Mouse (Mus musculus) midbrain, embryonic 14.5 days (tissue): ENCODE data around the gene Lrp1. TPM values are rescaled to one million over a fixed set of nuclear protein-coding genes. Genes with fewer than 3 reads are reported as not detected.

Source experiments
- ATAC-seq: fragments of 200-750 bp; cut with Nextera tagmentation; 2 replicates; pipeline ENCODE4 v1.8.0; 2017; ENCODE audit warnings: moderate number of reproducible peaks, moderate library complexity; ENCODE audit not compliant: low FRiP score, low TSS enrichment
- DNase-seq: peaks from one replicate; pipeline ENCODE4 v3.0.0-alpha.2; 2015
- H3K27ac ChIP-seq: fragments of 300-500 bp; sonication (generic); replicated peaks from 2 replicates; pipeline ENCODE4 v1.5.1; 2014; ENCODE audit warnings: mild to moderate bottlenecking, low read depth, low read length, moderate library complexity
- H3K27me3 ChIP-seq: fragments of 300-500 bp; sonication (generic); 2 replicates; pipeline ENCODE4 v1.6.1; 2014; ENCODE audit warnings: low read length, control low read depth, mixed read lengths; ENCODE audit not compliant: control insufficient read depth, insufficient read depth
- H3K36me3 ChIP-seq: fragments of 300-500 bp; sonication (generic); 2 replicates; pipeline ENCODE4 v1.6.1; 2014; ENCODE audit warnings: low read length, control low read depth; ENCODE audit not compliant: control insufficient read depth, insufficient read depth
- H3K4me1 ChIP-seq: fragments of 300-500 bp; sonication (generic); 2 replicates; pipeline ENCODE4 v1.6.1; 2014; ENCODE audit warnings: mild to moderate bottlenecking, antibody characterized with exemption, low read length, control low read depth; ENCODE audit not compliant: control insufficient read depth, insufficient read depth
- H3K4me2 ChIP-seq: fragments of 300-500 bp; sonication (generic); 2 replicates; pipeline ENCODE4 v1.6.1; 2014; ENCODE audit warnings: mild to moderate bottlenecking, low read length, moderate library complexity
- H3K4me3 ChIP-seq: fragments of 300-500 bp; sonication (generic); replicated peaks from 2 replicates; pipeline ENCODE4 v1.5.1; 2014; ENCODE audit warnings: low read depth, low read length
- H3K9ac ChIP-seq: fragments of 300-500 bp; sonication (generic); replicated peaks from 2 replicates; pipeline ENCODE4 v1.6.1; 2014; ENCODE audit warnings: mild to moderate bottlenecking, low read length, moderate library complexity
- H3K9me3 ChIP-seq: fragments of 300-500 bp; sonication (generic); 2 replicates; pipeline ENCODE4 v1.6.1; 2016; ENCODE audit warnings: low read length, control low read depth, mixed read lengths; ENCODE audit not compliant: control insufficient read depth
- WGBS: fragments of 180-500 bp; shearing (Covaris S2); extraction: QIAGEN DNeasy Blood & Tissue Kit; methylation state at CpG from one replicate; pipeline ENCODE4 v1.1.7; 2014; 5-methylcytosine and 5-hydroxymethylcytosine counted together
- polyA plus RNA-seq: library from polyadenylated mRNA; unstranded; fragments of >200 nt; fragmentation: Nextera tagmentation; extraction: Ambion mirVana; gene quantifications from 2 replicates; pipeline ENCODE4 v1.2.1, GENCODE M21; 2014

Gene Lrp1
- polyA plus RNA-seq, 1 experiment from 2014 or later = 131 TPM

GRCm38 (mm10) chr10:127546505-127546904, 74.4 kb downstream of the Lrp1 start:
- H3K27me3 ChIP-seq = no peaks in the 10 kb centered on the region
- 93% methylated on average over 7 of the region's 7 CpGs for WGBS
- H3K4me1 ChIP-seq = no peaks in the 10 kb centered on the region
- no peak overlapping the region for H3K27ac ChIP-seq
- DNase-seq (no peak), ATAC-seq (no peak)
- H3K4me3 ChIP-seq = no peak overlapping the region
- H3K4me2 ChIP-seq = no peak overlapping the region
- H3K9me3 ChIP-seq = no peaks in the 10 kb centered on the region
- peaks cover 99% of the 10 kb centered on the region for H3K36me3 ChIP-seq
- no peak overlapping the region for H3K9ac ChIP-seq

- Histone ChIP-seq H3K4me2 (no peak overlapping the region), H3K27me3 (no peaks in the 10 kb centered on the region), H3K9me3 (no peaks in the 10 kb centered on the region), H3K27ac (no peak overlapping the region), H3K9ac (no peak overlapping the region), H3K4me1 (no peaks in the 10 kb centered on the region), H3K4me3 (no peak overlapping the region), H3K36me3 (peaks cover 99% of the 10 kb centered on the region)
- ATAC-seq (no peak), DNase-seq (no peak)
- WGBS = 96% methylated on average over 20 of the region's 20 CpGs
These were observed 76.6 kb downstream of the Lrp1 start for GRCm38 (mm10) chr10:127544375-127544774.

GRCm38 (mm10) chr10:127543916-127544315, 77.0 kb downstream of the Lrp1 start:
- WGBS = 90% methylated on average over 3 of the region's 3 CpGs
- H3K4me1 ChIP-seq = no peaks in the 10 kb centered on the region
- H3K27me3 ChIP-seq = no peaks in the 10 kb centered on the region
- no peak overlapping the region for H3K4me3 ChIP-seq
- DNase-seq = no peak
- H3K9ac ChIP-seq = no peak overlapping the region
- peaks cover 99% of the 10 kb centered on the region for H3K36me3 ChIP-seq
- no peaks in the 10 kb centered on the region for H3K9me3 ChIP-seq
- H3K27ac ChIP-seq = no peak overlapping the region
- no peak for ATAC-seq
- no peak overlapping the region for H3K4me2 ChIP-seq

GRCm38 (mm10) chr10:127542720-127543119, 78.2 kb downstream of the Lrp1 start:
- Histone ChIP-seq H3K9me3 (no peaks in the 10 kb centered on the region), H3K4me2 (no peak overlapping the region), H3K27me3 (no peaks in the 10 kb centered on the region), H3K4me3 (no peak overlapping the region), H3K36me3 (peaks cover 95% of the 10 kb centered on the region), H3K27ac (peak overlapping the region; percentile 38), H3K4me1 (0 out of 2 replicates have a peak, but pooled peaks cover 1% of the 10 kb centered on the region), H3K9ac (peak overlapping the region; percentile 2; the same call in 1 of the 2 replicates)
- ATAC-seq (no peak), DNase-seq (no peak)
- WGBS = 29% methylated on average over 6 of the region's 6 CpGs

GRCm38 (mm10) chr10:127542084-127542483, 78.9 kb downstream of the Lrp1 start:
- Histone ChIP-seq H3K9me3 (no peaks in the 10 kb centered on the region), H3K4me1 (peaks cover 4% of the 10 kb centered on the region; the same call in 1 of the 2 replicates), H3K27me3 (no peaks in the 10 kb centered on the region), H3K36me3 (peaks cover 89% of the 10 kb centered on the region), H3K4me3 (no peak overlapping the region), H3K9ac (no peak overlapping the region; the same call in 1 of the 2 replicates), H3K4me2 (no peak overlapping the region), H3K27ac (peak overlapping the region; percentile 38)
- ATAC-seq = no peak
- peak; percentile 51 for DNase-seq
- 34% methylated on average over 13 of the region's 13 CpGs for WGBS

GRCm38 (mm10) chr10:127541510-127541909, 79.4 kb downstream of the Lrp1 start:
- DNase-seq (no peak), ATAC-seq (no peak)
- WGBS = 95% methylated on average over 8 of the region's 8 CpGs
- Histone ChIP-seq H3K9me3 (no peaks in the 10 kb centered on the region), H3K4me2 (no peak overlapping the region), H3K27me3 (no peaks in the 10 kb centered on the region), H3K27ac (no peak overlapping the region), H3K36me3 (peaks cover 83% of the 10 kb centered on the region), H3K9ac (no peak overlapping the region), H3K4me3 (no peak overlapping the region), H3K4me1 (peaks cover 9% of the 10 kb centered on the region)

- DNase-seq (peak; percentile 90), ATAC-seq (0 out of 2 replicates have a peak, but pooled peaks have one; percentile 19)
- no peak overlapping the region for H3K9ac ChIP-seq
- no peaks in the 10 kb centered on the region for H3K9me3 ChIP-seq
- H3K4me1 ChIP-seq = peaks cover 41% of the 10 kb centered on the region
- no peak overlapping the region for H3K4me2 ChIP-seq
- 23% methylated on average over 7 of the region's 7 CpGs for WGBS
- no peak overlapping the region for H3K4me3 ChIP-seq
- H3K36me3 ChIP-seq = peaks cover 49% of the 10 kb centered on the region
- peaks cover 22% of the 10 kb centered on the region for H3K27me3 ChIP-seq
- peak overlapping the region; percentile 74 for H3K27ac ChIP-seq
These were observed 82.9 kb downstream of the Lrp1 start for GRCm38 (mm10) chr10:127537854-127538583.

GRCm38 (mm10) chr10:127536586-127537314, 84.2 kb downstream of the Lrp1 start:
- ATAC-seq (peak; percentile 44; the same call in 1 of the 2 replicates), DNase-seq (peak; percentile 87)
- Histone ChIP-seq H3K27me3 (peaks cover 32% of the 10 kb centered on the region), H3K9me3 (no peaks in the 10 kb centered on the region), H3K4me1 (peaks cover 49% of the 10 kb centered on the region), H3K4me2 (peak overlapping the region; percentile 76), H3K4me3 (no peak overlapping the region), H3K9ac (no peak overlapping the region; the same call in 1 of the 2 replicates), H3K27ac (peak overlapping the region; percentile 75), H3K36me3 (peaks cover 36% of the 10 kb centered on the region)
- WGBS = 9% methylated on average over 8 of the region's 8 CpGs
